Mouse (Mus musculus) embryo, embryonic 10 days (tissue): ENCODE measurements at regions not wholly inside any gene's neighbourhood (a gene's known extent, or its start where the extent isn't known, plus 50 kb on each side); places are given as distances from the start of the nearest gene placed in this dataset.

ENCODE experiments used
- DNase-seq: peaks from one replicate; pipeline ENCODE4 v3.0.0-alpha.2; 2015; ENCODE audit warnings: low spot score

- no peak for DNase-seq
Observed at GRCm38 (mm10) chr7:67895166-67895565, 57.5 kb upstream of the Igf1r start.

DNA sequence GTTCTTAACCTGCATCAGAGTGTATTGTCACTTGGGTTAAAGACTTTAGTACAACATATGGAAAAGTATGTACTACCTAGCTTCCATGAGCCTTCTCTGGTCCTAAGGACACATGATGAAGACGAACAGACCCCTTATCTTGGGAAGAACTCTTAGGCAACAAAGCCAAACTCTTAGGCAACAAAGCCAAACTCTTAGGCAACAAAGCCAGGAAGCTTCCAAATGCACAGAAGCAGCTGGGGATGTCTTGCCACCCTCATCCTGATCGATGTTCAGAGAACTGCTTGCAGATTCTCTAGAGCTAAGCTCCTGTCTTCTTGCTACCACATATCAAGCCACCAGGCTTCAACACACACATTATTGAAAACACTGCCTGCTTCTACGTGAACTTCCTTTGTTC lies 59.7 kb upstream of the Igf1r start:
- DNase-seq: no peak

DNA sequence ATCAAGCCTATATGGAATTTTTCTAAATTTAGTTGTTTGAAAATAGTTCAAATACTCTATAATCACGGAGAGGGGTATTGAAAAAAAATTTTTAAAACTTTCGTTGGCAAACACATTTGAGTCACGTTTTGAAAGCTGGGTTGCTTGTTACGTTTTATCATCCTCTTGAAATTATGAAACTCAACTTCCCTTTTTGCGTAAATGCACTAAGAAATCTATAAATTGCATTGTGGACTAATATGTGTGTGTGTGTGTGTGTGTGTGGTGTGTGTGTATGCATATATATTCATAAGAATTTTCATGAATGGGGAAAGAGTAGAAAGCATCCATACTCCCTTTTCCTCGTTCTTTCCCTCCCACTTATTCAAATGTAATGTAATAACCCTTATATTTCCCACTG lies 69.6 kb upstream of the Igf1r start:
- DNase-seq: no peak

- DNase-seq: no peak
Observed at GRCm38 (mm10) chr7:67882606-67883005, 70.0 kb upstream of the Igf1r start.

- no peak for DNase-seq
Observed at GRCm38 (mm10) chr7:67878226-67878625, 74.4 kb upstream of the Igf1r start.

- no peak for DNase-seq
Observed at GRCm38 (mm10) chr7:67877587-67877986, 75.0 kb upstream of the Igf1r start.

- no peak for DNase-seq
Observed at GRCm38 (mm10) chr7:67854080-67855022, 94.8 kb upstream of the Synm start.

GRCm38 (mm10) chr7:67852859-67853258 lies 93.3 kb upstream of the Synm start:
- no peak for DNase-seq

DNA sequence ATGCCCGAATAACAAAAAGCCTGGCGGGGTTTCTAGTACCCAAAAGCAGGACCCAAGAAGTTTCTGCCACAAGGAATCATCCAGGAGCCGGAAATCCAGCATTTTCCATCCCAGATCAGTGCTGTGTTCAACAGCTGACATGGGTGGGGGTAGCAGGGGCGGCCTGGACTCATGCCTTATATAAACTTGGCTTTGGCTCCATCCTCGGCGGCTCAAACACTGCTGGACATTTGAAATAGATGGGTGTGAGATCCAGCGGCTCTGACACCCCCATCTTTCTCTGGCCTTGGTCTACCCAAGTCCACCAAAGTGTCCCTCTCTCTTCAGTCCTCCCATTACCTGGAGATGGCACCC lies 89.9 kb upstream of the Synm start:
- no peak for DNase-seq

DNA sequence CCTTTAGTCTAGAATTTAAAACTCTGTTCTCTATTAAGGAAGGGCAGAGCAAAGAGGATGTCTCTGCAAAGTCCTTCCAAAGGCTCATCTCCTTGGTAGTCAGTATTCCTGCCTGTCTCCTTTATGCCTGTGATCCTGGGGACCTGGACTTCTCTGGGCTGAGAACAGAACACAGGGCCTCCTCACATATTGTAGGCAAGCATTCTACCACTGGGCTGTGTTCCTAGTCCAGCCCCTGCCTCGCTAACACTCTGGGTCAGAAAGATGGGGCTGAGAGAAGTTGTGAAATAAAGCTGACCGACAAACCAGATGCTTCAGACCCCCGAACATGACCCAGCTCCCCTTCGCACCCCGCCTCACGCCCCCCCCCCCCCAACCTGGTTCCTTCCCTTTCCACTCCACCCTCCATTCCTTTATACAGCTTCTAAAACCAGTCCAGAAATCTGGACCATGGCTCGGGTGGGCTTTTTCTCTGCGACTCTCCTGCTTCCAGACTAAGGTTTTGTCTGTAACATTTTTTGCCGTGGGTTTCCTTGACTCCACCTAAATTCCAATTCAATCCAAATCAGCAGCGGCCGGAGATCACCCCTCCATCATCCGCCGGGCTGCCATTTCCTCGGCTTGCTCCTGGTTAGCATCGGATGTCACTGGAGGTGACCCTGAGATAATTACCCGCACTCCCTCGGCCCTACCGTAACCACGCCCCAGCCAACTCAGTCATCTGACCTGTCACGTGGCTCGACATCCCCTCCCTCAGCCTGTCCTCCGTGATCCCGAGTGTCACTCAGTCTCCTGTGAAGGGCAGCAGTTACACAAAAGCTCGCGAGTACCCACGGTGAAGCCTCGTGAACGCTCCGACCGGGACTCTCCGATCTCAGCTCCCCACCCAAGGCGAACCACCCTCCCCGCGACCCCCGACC lies 89.3 kb upstream of the Synm start:
- peak; percentile 95 for DNase-seq

DNA sequence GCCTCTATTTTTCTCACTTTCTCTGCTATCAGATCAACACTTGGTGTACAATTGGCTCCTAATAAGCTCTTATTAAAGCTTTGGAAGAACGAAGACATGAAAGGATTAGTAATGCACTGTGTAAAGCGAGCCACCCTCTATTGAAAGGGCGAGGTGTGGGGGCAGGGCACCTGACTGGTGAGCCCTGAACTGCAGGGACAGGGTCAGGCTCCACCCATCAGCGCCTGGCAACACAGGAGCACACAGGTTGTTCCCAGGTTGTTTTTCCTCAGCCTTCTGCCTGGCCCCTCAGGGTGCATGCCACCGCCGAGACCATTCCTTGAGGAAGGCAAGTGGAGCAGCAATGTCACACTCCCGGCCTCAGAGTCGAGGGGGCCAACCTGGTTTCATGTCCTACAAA lies 87.3 kb upstream of the Synm start:
- DNase-seq: peak; percentile 12

DNA sequence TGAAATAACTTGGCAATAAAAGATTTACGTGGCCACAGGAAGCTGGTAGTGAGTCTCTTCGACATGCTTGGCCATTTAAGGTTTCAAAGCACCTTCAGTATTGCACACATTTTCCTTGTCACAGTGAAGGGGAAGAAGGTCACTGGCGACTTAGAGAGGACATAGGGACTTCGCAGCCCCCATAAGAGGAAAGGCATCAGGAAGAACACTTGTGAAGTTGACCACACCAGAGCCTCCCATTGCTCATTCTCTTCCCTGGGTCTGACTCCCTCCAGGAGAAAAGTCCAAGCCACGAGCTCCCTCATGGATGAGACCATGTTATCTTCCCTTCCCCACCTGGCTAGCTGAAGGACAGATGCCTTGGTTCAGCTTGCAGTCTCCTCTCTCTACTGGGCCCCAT lies 77.4 kb upstream of the Synm start:
- no peak for DNase-seq

DNA sequence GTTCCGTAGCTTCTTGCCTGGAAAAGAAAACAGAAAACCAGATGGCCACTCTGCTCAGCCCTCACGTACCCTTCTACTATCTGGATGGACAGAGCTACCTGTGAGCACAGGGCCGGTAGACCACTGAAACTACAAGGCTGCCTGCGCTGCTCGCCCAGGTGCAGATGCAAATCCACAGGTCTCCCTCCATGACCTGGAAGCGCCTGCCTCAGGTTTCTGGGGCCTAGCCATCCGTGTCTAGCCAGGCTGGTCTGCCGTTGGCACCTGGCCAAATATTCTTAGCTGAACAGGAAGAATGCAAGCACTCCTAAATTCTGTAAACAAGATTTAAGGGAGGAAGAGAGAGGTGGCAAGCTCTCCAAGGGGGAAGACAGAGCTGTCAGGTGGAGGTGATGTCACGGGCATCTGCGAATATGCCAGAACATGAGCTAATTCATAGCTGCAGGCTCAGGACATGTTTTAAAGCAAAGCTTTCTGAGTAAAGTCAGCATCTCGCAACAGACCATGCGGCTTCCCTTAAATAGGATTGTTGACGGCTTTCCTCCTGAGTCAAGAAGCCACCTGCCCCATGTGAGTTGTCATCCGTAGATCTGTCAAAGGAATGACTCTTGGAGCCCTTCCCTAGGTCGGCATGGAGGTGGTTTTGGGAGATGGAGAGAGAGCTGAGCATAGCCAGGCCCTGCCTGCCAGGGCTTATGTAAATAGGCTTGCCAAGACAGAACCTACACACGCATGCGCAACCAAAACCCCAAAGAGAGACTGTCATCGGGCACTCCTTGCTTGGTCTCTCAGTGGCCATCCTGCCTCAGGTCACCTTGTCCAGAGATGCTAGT lies 76.8 kb upstream of the Synm start:
- no peak for DNase-seq

DNA sequence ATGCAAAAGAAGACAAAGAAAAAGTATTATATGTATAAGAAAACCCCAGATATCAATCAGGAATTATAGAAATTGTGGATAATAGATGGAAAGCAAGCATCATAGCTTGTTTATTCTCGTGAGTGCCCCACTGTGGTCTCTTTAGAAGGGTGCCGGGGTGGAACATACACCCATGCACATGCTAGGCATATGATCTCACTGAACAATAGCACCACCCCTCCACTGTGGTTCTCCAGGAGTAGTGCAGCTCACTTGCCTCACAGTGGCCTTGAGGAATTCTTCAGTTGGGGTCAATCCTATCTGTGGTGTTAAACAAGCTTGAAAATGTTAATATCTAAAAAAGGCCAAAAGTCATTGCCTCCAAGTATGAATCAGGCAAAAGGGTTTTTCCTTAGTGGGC lies 72.2 kb upstream of the Synm start:
- peak; percentile 17 for DNase-seq

GRCm38 (mm10) chr7:67827386-67827785 lies 67.8 kb upstream of the Synm start:
- DNase-seq: no peak

GRCm38 (mm10) chr7:67826936-67827335 lies 67.4 kb upstream of the Synm start:
- no peak for DNase-seq

GRCm38 (mm10) chr7:67826368-67826767 lies 66.8 kb upstream of the Synm start:
- no peak for DNase-seq

GRCm38 (mm10) chr7:67825636-67826280 lies 66.2 kb upstream of the Synm start:
- DNase-seq: no peak

GRCm38 (mm10) chr7:67823943-67824645 lies 64.6 kb upstream of the Synm start:
- no peak for DNase-seq

DNA sequence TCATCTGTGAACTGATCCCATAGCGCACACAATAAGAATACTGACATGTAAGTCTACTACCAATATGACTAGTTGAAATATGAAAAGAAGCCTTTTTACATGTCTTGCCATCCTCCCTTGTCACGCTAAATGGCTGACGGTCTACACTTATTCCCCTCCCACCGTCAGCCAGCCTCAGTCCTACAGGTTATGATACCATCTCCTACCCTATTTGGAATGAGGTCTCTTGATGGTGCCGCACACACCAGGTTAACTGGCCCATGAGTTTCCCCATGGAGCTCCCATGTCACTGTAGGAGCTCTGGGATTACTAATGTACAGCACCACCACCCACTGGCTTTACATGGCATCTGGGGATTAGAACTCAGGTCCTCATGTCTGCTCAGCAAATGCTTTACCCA lies 60.0 kb upstream of the Synm start:
- DNase-seq: no peak

DNA sequence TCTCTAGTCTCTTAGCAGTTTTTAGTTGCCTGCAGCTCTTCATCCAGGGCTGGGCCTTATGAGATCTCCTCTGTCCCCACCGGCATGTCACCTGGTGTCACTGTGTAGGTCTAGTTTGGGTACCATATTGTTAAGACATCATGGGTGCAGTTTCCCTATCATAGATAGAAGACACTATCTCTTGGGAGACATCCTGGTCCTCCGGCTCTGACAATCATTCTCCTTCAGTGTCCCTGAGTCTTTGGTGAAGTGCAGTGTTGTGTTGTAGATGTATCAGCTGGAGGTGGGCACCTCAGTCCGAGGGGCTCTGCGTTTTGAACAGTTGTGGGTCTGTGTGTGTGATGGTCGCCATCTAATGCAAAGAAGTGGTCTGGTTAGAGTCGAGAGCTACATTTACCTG lies 58.0 kb upstream of the Synm start:
- no peak for DNase-seq
